Mouse (Mus musculus) gastrocnemius, postnatal 25 days (tissue): ENCODE measurements around the gene Aup1. TPM values are rescaled to one million over a fixed set of nuclear protein-coding genes. Genes with fewer than 3 reads are reported as not detected.

Source experiments
- DNase-seq: peaks from one replicate; pipeline ENCODE4 v3.0.0; 2022
- microRNA-seq, 2 experiments: library from miRNA; unstranded; fragments of <30 nt; microRNA quantifications; one replicate each; pipeline ENCODE4 v1.2.0; 2021; ENCODE audit warnings: borderline replicate concordance in 2 of 2
- total RNA-seq, 2 experiments: library from RNA; stranded (reverse); gene quantifications; 1 replicate in 1 of 2; 2 replicates in 1 of 2; pipeline ENCODE4 v1.2.3; 2021

Gene Aup1
- total RNA-seq, 2 experiments from 2014 or later: 71.8 to 82.5 TPM

- DNase-seq: no peak
Observed at GRCm38 (mm10) chr6:83103130-83103650, 48.9 kb downstream of the Aup1 start.

DNA sequence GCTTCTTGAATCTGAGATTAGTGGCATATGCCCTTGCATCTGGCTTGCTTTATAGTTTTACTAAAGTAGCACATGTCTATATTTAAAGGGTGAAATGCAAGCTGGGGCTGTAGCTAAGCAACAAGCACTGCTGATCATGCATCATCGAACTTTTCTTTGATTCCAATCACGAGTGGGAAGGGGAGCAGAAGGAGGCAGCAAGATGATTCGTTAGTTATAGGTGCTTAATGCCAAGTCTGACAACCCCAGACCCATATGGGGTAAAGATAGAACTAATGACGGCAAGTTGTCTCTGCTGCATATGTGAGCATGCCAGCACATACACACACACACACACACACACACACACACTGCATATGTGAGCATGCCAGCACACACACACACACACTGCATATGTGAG lies 49.8 kb downstream of the Aup1 start:
- no peak for DNase-seq

Small RNA genes lying within 50 kb of the gene (microRNA-seq; reads per million reads assigned to microRNA genes)
- gene Mir3470a: 0 reads per million in 2 experiments
- gene Mir7040: 0.74 to 0.79 reads per million in 2 experiments

Other genes with a start within 250 kb of the Aup1 start
- gene Sema4f, start 114.8 kb upstream of the Aup1 start, total RNA-seq: under 1 TPM; 0.13 to 0.51 TPM
- not detected for gene M1ap, start 107.6 kb upstream of the Aup1 start, total RNA-seq
- 1 to 10 TPM; 1.9 to 2.6 TPM for gene Dok1, start 21.1 kb upstream of the Aup1 start, total RNA-seq
- 1 to 10 TPM; 4.2 to 5.3 TPM for gene Loxl3, start 20.3 kb upstream of the Aup1 start, total RNA-seq
- 10 to 100 TPM; 16.5 to 18.4 TPM for gene Htra2, start 752 bp downstream of the Aup1 start, total RNA-seq
- gene Dqx1, start 3.3 kb downstream of the Aup1 start, total RNA-seq: under 1 TPM; 0.26 to 0.51 TPM
- gene Tlx2, start 15.8 kb downstream of the Aup1 start, total RNA-seq: not detected
- 1 to 10 TPM; 6.7 to 7.1 TPM for gene Pcgf1, start 23.3 kb downstream of the Aup1 start, total RNA-seq
- gene Lbx2, start 31.8 kb downstream of the Aup1 start, total RNA-seq: not detected
- gene Ccdc142, start 47.1 kb downstream of the Aup1 start, total RNA-seq: 1 to 10 TPM in 1 of 2 experiments, under 1 TPM in 1; 0.54 to 1.7 TPM
- gene Gm42688, start 47.1 kb downstream of the Aup1 start, total RNA-seq: 1 to 10 TPM; 1.0 TPM
- 100 to 1,000 TPM; 109 to 113 TPM for gene Mrpl53, start 54.5 kb downstream of the Aup1 start, total RNA-seq
- gene Mogs, start 61.0 kb downstream of the Aup1 start, total RNA-seq: 1 to 10 TPM; 6.5 to 8.1 TPM
- 10 to 100 TPM; 37.8 to 38.2 TPM for gene Wbp1, start 67.0 kb downstream of the Aup1 start, total RNA-seq
- 10 to 100 TPM in 1 of 2 experiments, 1 to 10 TPM in 1; 4.8 to 14.0 TPM for gene Ino80b, start 70.9 kb downstream of the Aup1 start, total RNA-seq
- 10 to 100 TPM in 1 of 2 experiments, 1 to 10 TPM in 1; 7.9 to 14.4 TPM for gene Rtkn, start 80.9 kb downstream of the Aup1 start, total RNA-seq
- 1 to 10 TPM; 1.2 to 1.4 TPM for gene Wdr54, start 101.9 kb downstream of the Aup1 start, total RNA-seq
- not detected for gene 1700003E16Rik, start 101.9 kb downstream of the Aup1 start, total RNA-seq
- gene Dctn1, start 111.4 kb downstream of the Aup1 start, total RNA-seq: 100 to 1,000 TPM; 118 to 126 TPM
- not detected for gene Slc4a5, start 165.3 kb downstream of the Aup1 start, total RNA-seq